In the genomic region with DNA sequence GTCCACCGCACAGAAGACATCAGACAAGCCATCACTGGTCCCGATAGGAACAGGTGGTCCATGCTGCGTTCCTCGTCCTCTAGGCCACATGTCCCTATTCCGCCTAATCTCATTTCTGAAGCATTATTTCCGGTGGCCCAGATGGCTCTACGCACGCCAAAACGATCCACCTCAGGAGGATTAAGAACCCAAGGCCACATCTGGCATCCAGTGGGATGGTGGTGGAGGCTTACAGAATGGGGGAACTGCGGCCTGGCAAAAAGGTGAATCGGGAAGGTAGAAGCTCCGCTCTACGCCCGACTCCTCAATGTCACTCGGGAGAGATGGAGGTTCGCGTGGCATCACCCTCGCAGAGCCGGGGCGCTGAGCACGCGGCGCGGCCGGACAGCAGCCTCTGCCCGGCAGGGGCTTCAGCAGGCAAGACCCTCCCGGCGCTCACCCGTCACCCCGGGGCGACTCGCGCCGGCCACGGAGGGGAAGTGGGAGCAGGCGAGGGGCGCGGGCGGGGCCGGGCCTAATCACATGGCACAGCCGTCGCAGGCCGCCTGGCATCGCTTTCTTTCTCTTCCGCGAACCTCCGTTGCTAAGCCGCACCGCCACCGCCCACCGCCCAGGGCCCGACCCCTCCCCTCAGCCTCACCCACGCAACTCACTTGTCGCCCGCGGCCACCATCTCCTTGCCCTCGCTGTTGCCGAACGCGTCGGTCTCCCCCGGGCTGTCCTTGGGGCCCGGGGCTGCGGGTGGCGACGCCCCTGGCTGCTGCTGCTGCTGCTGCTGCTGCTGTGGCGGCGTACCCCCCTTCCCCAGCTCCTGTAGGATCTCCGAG, we compare ENCODE assay signal across 8 mouse cellular contexts. TPM values are rescaled to one million over a fixed set of nuclear protein-coding genes. Genes with fewer than 3 reads are reported as not detected.
DNase-seq lines count a peak whose midpoint lies in the region; ATAC-seq and TF ChIP-seq lines count a peak whose summit lies in the region.

No protein-coding gene starts in this region.

- H3K79me2 ChIP-seq in CH12.LX (replicated peaks; ENCODE audit: control insufficient read depth, extremely low read depth, insufficient read depth, poor library complexity, severe bottlenecking), result peaks cover 32% of the 10 kb centered on the region

- ATAC-seq in forebrain, embryonic 11.5 days (replicated peaks; ENCODE audit: low FRiP score), result peak; percentile 47
- ATAC-seq in heart, embryonic 16.5 days (replicated peaks; ENCODE audit: extremely low read depth, insufficient read depth, low FRiP score), result peak; percentile 33
- no peak for ATAC-seq in liver, embryonic 16.5 days (ENCODE audit: low read depth)
- peak; percentile 71 for ATAC-seq in neural tube, embryonic 12.5 days (ENCODE audit: low FRiP score, low read depth)
- ATAC-seq in stomach, postnatal 0 days (ENCODE audit: low FRiP score, low TSS enrichment), result peak; percentile 11; the same call in 1 of the 2 replicates

- no peak for TF ChIP-seq CTCF in CH12.LX (conservative IDR thresholded peaks at IDR 0.05 in 1 of 2, IDR thresholded peaks at IDR 0.05 in 1 of 2; ENCODE audit: low read depth in 2 of 2, low read length in 2 of 2)
- TF ChIP-seq CTCF in stomach, postnatal 0 days (IDR thresholded peaks at IDR 0.05; ENCODE audit: low read depth), result no peak

- peaks cover 0 to 14% of the 10 kb centered on the region in 2 experiments; a peak in 2 of 4 replicates for H3K4me1 ChIP-seq in CH12.LX (ENCODE audit: control insufficient read depth in 1 of 2, insufficient read depth in 2 of 2)
- 0 out of 2 replicates have a peak, but pooled peaks cover 2% of the 10 kb centered on the region for H3K4me1 ChIP-seq in forebrain, embryonic 11.5 days (replicated peaks; ENCODE audit: control insufficient read depth, insufficient read depth, low read length)
- peaks cover 11% of the 10 kb centered on the region for H3K4me1 ChIP-seq in heart, embryonic 16.5 days (ENCODE audit: control insufficient read depth, insufficient read depth, low read length)
- H3K4me1 ChIP-seq in liver, embryonic 16.5 days (ENCODE audit: control insufficient read depth, low read depth, low read length), result peaks cover 15% of the 10 kb centered on the region
- peaks cover 6% of the 10 kb centered on the region for H3K4me1 ChIP-seq in neural tube, embryonic 12.5 days
- no peaks in the 10 kb centered on the region for H3K4me1 ChIP-seq in stomach, postnatal 0 days (replicated peaks; ENCODE audit: control insufficient read depth, insufficient read depth)

- peaks cover 0 to 2% of the 10 kb centered on the region in 2 experiments for H3K36me3 ChIP-seq in CH12.LX (replicated peaks in 1 of 2; ENCODE audit: control insufficient read depth in 1 of 2, insufficient read depth in 1 of 2, low read length in 1 of 2)
- H3K36me3 ChIP-seq in forebrain, embryonic 11.5 days (ENCODE audit: control insufficient read depth, insufficient read depth, low read length), result no peaks in the 10 kb centered on the region
- no peaks in the 10 kb centered on the region for H3K36me3 ChIP-seq in heart, embryonic 16.5 days (ENCODE audit: control insufficient read depth, insufficient read depth)
- H3K36me3 ChIP-seq in liver, embryonic 16.5 days (ENCODE audit: control insufficient read depth, insufficient read depth), result no peaks in the 10 kb centered on the region
- no peaks in the 10 kb centered on the region for H3K36me3 ChIP-seq in neural tube, embryonic 12.5 days
- H3K36me3 ChIP-seq in stomach, postnatal 0 days (ENCODE audit: control insufficient read depth, insufficient read depth, low read length), result no peaks in the 10 kb centered on the region

- 1% methylated on average over 61 of the region's 69 CpGs for WGBS in forebrain, embryonic 11.5 days
- under 1% methylated on average over 59 of the region's 69 CpGs for WGBS in heart, embryonic 16.5 days
- WGBS in liver, embryonic 16.5 days (ENCODE audit: insufficient replicate concordance), result under 1% methylated on average over 55 of the region's 69 CpGs
- 1% methylated on average over 68 of the region's 69 CpGs for WGBS in neural tube, embryonic 12.5 days
- WGBS in stomach, postnatal 0 days, result under 1% methylated on average over 42 of the region's 69 CpGs

- dilution Hi-C loops in CH12.LX (cut with MboI; ENCODE audit: extremely low pct_ligation_motif_present, extremely low pct_unique_long_range_greater_than_20kb, low sequenced_read_pairs), result no loop called here

- peak; percentile 60 for DNase-seq in CH12.LX (ENCODE audit: extremely low read depth)
- peak; percentile 41 for DNase-seq in c-Kit-negative CD71-positive TER-119-positive erythroid progenitor cells, embryonic 14.5 days (ENCODE audit: low read depth, low spot score)
- peak; percentile 87 for DNase-seq in forebrain, embryonic 11.5 days (ENCODE audit: low spot score)
- peak; percentile 66 to 79 for DNase-seq in kidney, postnatal 4 days
- peak; percentile 66 for DNase-seq in stomach, postnatal 0 days (ENCODE audit: low spot score)

- no peaks in the 10 kb centered on the region for H3K9me3 ChIP-seq in CH12.LX (replicated peaks; ENCODE audit: low read length)
- H3K9me3 ChIP-seq in forebrain, embryonic 11.5 days (ENCODE audit: control insufficient read depth, low read length), result no peaks in the 10 kb centered on the region
- no peaks in the 10 kb centered on the region for H3K9me3 ChIP-seq in heart, embryonic 16.5 days (replicated peaks; ENCODE audit: control insufficient read depth, low read length)
- H3K9me3 ChIP-seq in liver, embryonic 16.5 days (replicated peaks; ENCODE audit: control insufficient read depth, low read length), result no peaks in the 10 kb centered on the region
- H3K9me3 ChIP-seq in neural tube, embryonic 12.5 days, result no peaks in the 10 kb centered on the region
- no peaks in the 10 kb centered on the region for H3K9me3 ChIP-seq in stomach, postnatal 0 days (ENCODE audit: control insufficient read depth, low read length)

- H3K4me3 ChIP-seq in CH12.LX (replicated peaks in 1 of 3; ENCODE audit: low read depth in 2 of 3, low read length in 2 of 3, poor library complexity in 1 of 3), result peak overlapping the region; percentile 63 to 99 (median 94)
- H3K4me3 ChIP-seq in forebrain, embryonic 11.5 days (ENCODE audit: low read depth, low read length), result peak overlapping the region; percentile 85
- H3K4me3 ChIP-seq in heart, embryonic 16.5 days (ENCODE audit: low read length), result peak overlapping the region; percentile 97
- H3K4me3 ChIP-seq in liver, embryonic 16.5 days (ENCODE audit: low read depth, low read length), result peak overlapping the region; percentile 98
- H3K4me3 ChIP-seq in neural tube, embryonic 12.5 days, result peak overlapping the region; percentile 96
- peak overlapping the region; percentile 97 for H3K4me3 ChIP-seq in stomach, postnatal 0 days (ENCODE audit: low read depth, low read length)

- peak overlapping the region; percentile 87 for H3K27ac ChIP-seq in CH12.LX (ENCODE audit: insufficient read depth, low read depth)
- peak overlapping the region; percentile 88 for H3K27ac ChIP-seq in forebrain, embryonic 11.5 days (ENCODE audit: low read depth, low read length)
- peak overlapping the region; percentile 94 for H3K27ac ChIP-seq in heart, embryonic 16.5 days (ENCODE audit: low read length)
- H3K27ac ChIP-seq in liver, embryonic 16.5 days (ENCODE audit: low read length), result peak overlapping the region; percentile 93
- H3K27ac ChIP-seq in neural tube, embryonic 12.5 days, result peak overlapping the region; percentile 93
- H3K27ac ChIP-seq in stomach, postnatal 0 days (replicated peaks), result peak overlapping the region; percentile 94

- H3K27me3 ChIP-seq in CH12.LX (replicated peaks), result peaks cover 5% of the 10 kb centered on the region
- H3K27me3 ChIP-seq in forebrain, embryonic 11.5 days (ENCODE audit: control insufficient read depth, insufficient read depth, low read length), result no peaks in the 10 kb centered on the region; the same call in 1 of the 2 replicates
- H3K27me3 ChIP-seq in heart, embryonic 16.5 days (ENCODE audit: control insufficient read depth, insufficient read depth, low read length), result no peaks in the 10 kb centered on the region
- H3K27me3 ChIP-seq in liver, embryonic 16.5 days (ENCODE audit: control insufficient read depth, insufficient read depth, low read depth, low read length), result no peaks in the 10 kb centered on the region
- H3K27me3 ChIP-seq in neural tube, embryonic 12.5 days (replicated peaks), result no peaks in the 10 kb centered on the region; the same call in 1 of the 2 replicates
- H3K27me3 ChIP-seq in stomach, postnatal 0 days (ENCODE audit: control insufficient read depth, insufficient read depth, low read length), result no peaks in the 10 kb centered on the region

- no peak for TF ChIP-seq RAD21 in CH12.LX (IDR thresholded peaks at IDR 0.05; ENCODE audit: low read depth, low read length)

- TF ChIP-seq POLR2A in CH12.LX (IDR thresholded peaks at IDR 0.05; ENCODE audit: low read depth, low read length), result peak; percentile 52; the same call in 1 of the 2 replicates

- no peak overlapping the region for H3K4me2 ChIP-seq in CH12.LX (ENCODE audit: insufficient read depth, low read depth, poor library complexity, severe bottlenecking)
- peak overlapping the region; percentile 66 for H3K4me2 ChIP-seq in forebrain, embryonic 11.5 days (ENCODE audit: low read depth, low read length, severe bottlenecking)
- H3K4me2 ChIP-seq in heart, embryonic 16.5 days (ENCODE audit: low read depth, low read length), result peak overlapping the region; percentile 90
- H3K4me2 ChIP-seq in liver, embryonic 16.5 days (ENCODE audit: low read depth, low read length), result peak overlapping the region; percentile 99
- H3K4me2 ChIP-seq in neural tube, embryonic 12.5 days (replicated peaks), result peak overlapping the region; percentile 73
- peak overlapping the region; percentile 86 for H3K4me2 ChIP-seq in stomach, postnatal 0 days (replicated peaks; ENCODE audit: low read depth)

- in situ Hi-C loops in CH12.LX (cut with MboI; ENCODE audit: low pct_ligation_motif_present, low pct_unique_long_range_greater_than_20kb, low sequenced_read_pairs), result no loop called here

- peak; percentile 3; the same call in 1 of the 2 replicates for TF ChIP-seq EP300 in CH12.LX (IDR thresholded peaks at IDR 0.05; ENCODE audit: low read length)
- TF ChIP-seq EP300 in stomach, postnatal 0 days (optimal IDR thresholded peaks at IDR 0.05), result no peak

- peak overlapping the region; percentile 94 for H3K9ac ChIP-seq in CH12.LX (ENCODE audit: insufficient read depth, low read depth)
- peak overlapping the region; percentile 91 for H3K9ac ChIP-seq in forebrain, embryonic 11.5 days (ENCODE audit: low read length)
- H3K9ac ChIP-seq in heart, embryonic 16.5 days (ENCODE audit: low read length), result peak overlapping the region; percentile 98
- H3K9ac ChIP-seq in liver, embryonic 16.5 days (ENCODE audit: low read depth, low read length), result peak overlapping the region; percentile 98
- H3K9ac ChIP-seq in neural tube, embryonic 12.5 days, result peak overlapping the region; percentile 96
- H3K9ac ChIP-seq in stomach, postnatal 0 days (ENCODE audit: low read length), result peak overlapping the region; percentile 94

RNA-seq across cellular contexts. Expression of gene Gls, which starts 0.9 kb away (rescaled TPM):
- total RNA-seq in CH12.LX (2012; rRNA removed), result 107 and 132 TPM in 2 replicates
- 182 and 270 TPM in 2 replicates for total RNA-seq in CH12.LX (2014; rRNA removed)
- polyA plus RNA-seq in CH12.LX (2012; ENCODE audit: insufficient read length, low read depth), result 126 and 150 TPM in 2 replicates
- polyA plus RNA-seq in forebrain, embryonic 11.5 days (2014; fragmentation: Nextera tagmentation; extraction: Ambion mirVana), result 31.1 and 34.6 TPM in 2 replicates
- polyA plus RNA-seq in heart, embryonic 16.5 days (2015; fragmentation: Nextera tagmentation; extraction: Ambion mirVana), result 17.4 and 18.4 TPM in 2 replicates
- polyA plus RNA-seq in liver, embryonic 16.5 days (2015; fragmentation: Nextera tagmentation; extraction: Ambion mirVana), result 3.7 and 3.9 TPM in 2 replicates
- 34.9 and 38.3 TPM in 2 replicates for polyA plus RNA-seq in neural tube, embryonic 12.5 days (2016; fragmentation: Nextera tagmentation; extraction: Ambion mirVana)
- polyA plus RNA-seq in stomach, postnatal 0 days (2015; fragmentation: Nextera tagmentation; extraction: Ambion mirVana), result 10.4 TPM in 2 replicates
